Mouse (Mus musculus) CD8-positive naive resting alpha-beta T cell, adult 2 months (primary cell): ENCODE measurements around the gene Tmed6.
"Not testable (repeated sequence)": the region's sequence is repeated elsewhere in the genome, so short reads cannot be mapped to it uniquely, and the experiment has no call there.

Experiments
- DNase-seq, 2 experiments: peaks; one replicate each; pipeline ENCODE4 v3.0.0; 2022; ENCODE audit warnings: low read depth in 2 of 2, low spot score in 2 of 2

The Tmed6 gene

GRCm38 (mm10) chr8:107074128-107074527 lies 8.7 kb upstream of the Tmed6 start:
- DNase-seq: no peak

GRCm38 (mm10) chr8:107073706-107074105 lies 8.3 kb upstream of the Tmed6 start:
- no peak for DNase-seq

- no peak for DNase-seq
Measured at GRCm38 (mm10) chr8:107062613-107063012, 2.8 kb downstream of the Tmed6 start.

- DNase-seq: no peak
Measured at GRCm38 (mm10) chr8:107056973-107057369, 8.5 kb downstream of the Tmed6 start.

- peak; percentile 93 to 94 for DNase-seq
Measured at GRCm38 (mm10) chr8:107056076-107056972, 9.1 kb downstream of the Tmed6 start, which contains the start of the genes Cog8 and Nip7. Cog8 (minus strand) TSS chr8:107056689. Nip7 (plus strand) TSS chr8:107056877.

- DNase-seq: no peak
Measured at GRCm38 (mm10) chr8:107052046-107052445, 13.4 kb downstream of the Tmed6 start.

- DNase-seq: no peak
Measured at GRCm38 (mm10) chr8:107049480-107049879, 16.0 kb downstream of the Tmed6 start.

- peak; percentile 62 to 69 for DNase-seq
Measured at GRCm38 (mm10) chr8:107048061-107048941, 17.1 kb downstream of the Tmed6 start, which contains the start of gene Pdf. Pdf (minus strand) TSS chr8:107048614.

- DNase-seq: no peak
Measured at GRCm38 (mm10) chr8:107046976-107047375, 18.5 kb downstream of the Tmed6 start.

GRCm38 (mm10) chr8:107045478-107045877 lies 20.0 kb downstream of the Tmed6 start:
- no peak for DNase-seq

- no peak for DNase-seq
Measured at GRCm38 (mm10) chr8:107040632-107041031, 24.8 kb downstream of the Tmed6 start.

GRCm38 (mm10) chr8:107036626-107037025 lies 28.8 kb downstream of the Tmed6 start:
- DNase-seq: no peak

- DNase-seq: no peak
Measured at GRCm38 (mm10) chr8:107035641-107036040, 29.8 kb downstream of the Tmed6 start.

GRCm38 (mm10) chr8:107033609-107034008 lies 31.8 kb downstream of the Tmed6 start:
- not testable (repeated sequence) for DNase-seq

- DNase-seq: no peak
Measured at GRCm38 (mm10) chr8:107031577-107032090, 33.8 kb downstream of the Tmed6 start.

GRCm38 (mm10) chr8:107030650-107031576 lies 34.5 kb downstream of the Tmed6 start, which contains the start of gene Vps4a:
Vps4a (plus strand) TSS chr8:107031222.
- DNase-seq: peak; percentile 95 to 96

GRCm38 (mm10) chr8:107030058-107030457 lies 35.4 kb downstream of the Tmed6 start:
- DNase-seq: no peak

GRCm38 (mm10) chr8:107029310-107029709 lies 36.1 kb downstream of the Tmed6 start:
- no peak for DNase-seq

- DNase-seq: no peak
Measured at GRCm38 (mm10) chr8:107023479-107023878, 42.0 kb downstream of the Tmed6 start.

- no peak for DNase-seq
Measured at GRCm38 (mm10) chr8:107014915-107015314, 50.5 kb downstream of the Tmed6 start.
